Mouse (Mus musculus) small intestine, adult 10 weeks (tissue): ENCODE measurements around the gene Rps7. TPM values are rescaled to one million over a fixed set of nuclear protein-coding genes. Genes with fewer than 3 reads are reported as not detected.

Experiments
- polyA plus RNA-seq: library from polyadenylated mRNA; stranded (reverse); fragments of 350-450 nt; fragmentation: Illumina TruSeq; extraction: RNeasy Lipid Tissue Mini Kit (QIAGEN cat#74804); gene quantifications from one replicate; pipeline ENCODE4 v1.2.3, GENCODE M21; 2014; ENCODE audit warnings: low replicate concordance

Rps7 gene
- 452 TPM for polyA plus RNA-seq

DNA sequence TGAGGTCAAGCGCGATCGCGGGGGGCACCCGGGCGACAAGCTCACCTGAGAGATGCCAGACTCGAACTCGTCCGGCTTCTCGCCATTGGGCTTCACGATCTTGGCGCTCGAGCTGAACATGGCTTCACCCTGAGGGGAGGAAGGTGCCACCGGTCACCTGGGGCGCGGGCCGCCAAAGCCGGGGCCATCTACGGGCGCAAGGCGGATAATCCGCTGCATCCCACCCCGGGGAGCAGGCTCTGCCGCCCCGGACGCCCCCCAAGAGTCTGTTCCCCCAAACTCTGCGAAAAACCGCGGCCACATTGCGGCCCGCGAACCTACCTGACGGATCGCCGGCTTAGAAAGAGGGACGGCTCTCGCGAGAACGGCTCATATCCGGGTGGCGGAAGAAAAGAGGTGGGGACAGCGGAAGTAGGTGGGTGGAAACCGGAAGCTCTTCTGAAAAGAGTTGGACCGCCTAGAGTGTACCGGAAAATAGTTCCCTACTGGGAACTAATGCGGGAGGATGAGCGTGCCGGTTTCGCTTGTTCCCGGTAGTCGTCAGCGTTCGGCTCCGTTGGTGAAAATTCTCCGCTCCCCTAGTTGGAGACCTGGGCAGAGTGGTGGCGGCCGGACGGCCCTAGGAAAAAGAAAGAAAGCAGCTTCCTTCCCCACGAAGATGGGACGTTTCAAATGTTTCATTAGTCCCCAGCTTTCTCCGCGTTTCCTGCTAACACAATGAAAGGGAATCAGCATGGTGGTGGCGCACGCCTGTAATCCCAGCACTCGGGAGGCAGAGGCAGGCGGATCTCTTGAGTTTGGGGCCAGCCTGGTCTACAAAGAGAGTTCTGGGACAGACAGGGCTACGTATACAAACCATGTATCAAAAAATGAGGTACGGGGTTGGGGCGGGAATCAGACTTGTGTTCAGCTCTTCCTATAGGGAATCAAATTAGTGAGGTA is at the start of gene Rps7:
TSS of gene Rps7 (minus strand) at position 419 of the 942 bp plus-strand sequence.

DNA sequence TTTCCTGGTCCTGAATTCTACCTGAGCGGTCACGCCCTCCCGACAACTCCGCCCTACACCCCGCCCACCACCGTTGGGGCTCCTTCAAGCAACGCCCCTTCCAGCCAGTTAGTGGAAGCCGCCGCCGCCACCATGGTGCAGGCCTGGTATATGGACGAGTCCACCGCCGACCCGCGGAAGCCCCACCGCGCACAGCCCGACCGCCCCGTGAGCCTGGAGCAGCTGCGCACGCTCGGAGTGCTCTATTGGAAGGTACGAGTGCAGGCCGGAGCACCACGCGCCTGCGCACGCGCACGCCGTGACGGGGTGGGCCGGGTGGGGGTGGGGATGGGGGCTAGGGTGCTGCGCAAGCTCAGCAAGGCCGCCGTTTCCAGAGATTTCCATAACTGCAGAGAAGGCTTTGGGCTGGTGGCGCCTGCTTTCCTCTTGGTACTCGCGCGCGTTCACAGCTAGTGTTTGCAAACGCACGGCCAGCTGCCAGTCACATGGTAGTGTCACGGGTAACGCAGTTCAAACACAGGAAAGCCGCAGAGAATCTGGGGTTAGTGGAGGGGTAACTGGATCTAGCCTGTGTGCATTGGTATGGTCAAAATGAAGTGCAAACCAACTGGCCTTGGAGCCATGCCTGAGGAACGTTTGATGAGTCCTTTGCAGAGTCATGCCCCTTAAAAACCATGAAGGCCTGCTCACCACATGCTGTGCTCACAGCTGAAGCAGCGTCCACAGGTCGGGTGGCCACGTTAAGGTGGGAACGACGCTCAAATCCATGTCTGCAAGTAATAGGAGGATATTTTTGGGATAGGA is 39.6 kb upstream of the Rps7 start, which contains the start of gene Adi1:
TSS of gene Adi1 (plus strand) at position 111 of the 804 bp plus-strand sequence.

GRCm38 (mm10) chr12:28649141-28650110 is 13.7 kb upstream of the Rps7 start, which contains the start of gene Rnaseh1:
TSS of gene Rnaseh1 (plus strand) at chr12:28649602.

DNA sequence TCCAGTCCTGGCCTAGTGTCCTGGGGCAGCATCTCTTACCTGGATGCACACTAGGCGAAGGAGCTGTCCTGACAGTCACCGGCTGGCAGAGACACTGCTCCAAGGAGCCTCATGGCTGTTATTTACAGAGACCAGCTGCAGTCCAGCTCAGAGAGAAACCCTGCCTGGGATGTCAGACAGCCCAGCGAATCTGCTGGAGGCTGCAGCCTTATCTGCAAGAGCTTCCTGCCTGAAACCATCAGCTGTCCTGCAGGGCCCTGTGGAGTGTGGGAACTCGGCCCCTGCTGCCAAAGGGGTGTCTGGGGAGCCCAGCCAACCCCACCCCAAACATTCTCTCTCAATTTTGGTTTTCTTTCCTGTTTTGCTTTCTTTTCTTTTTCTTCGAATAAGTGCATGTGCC is 12.6 kb downstream of the Rps7 start, which contains the start of gene Colec11:
TSS of gene Colec11 (minus strand) at position 183 of the 400 bp plus-strand sequence.

DNA sequence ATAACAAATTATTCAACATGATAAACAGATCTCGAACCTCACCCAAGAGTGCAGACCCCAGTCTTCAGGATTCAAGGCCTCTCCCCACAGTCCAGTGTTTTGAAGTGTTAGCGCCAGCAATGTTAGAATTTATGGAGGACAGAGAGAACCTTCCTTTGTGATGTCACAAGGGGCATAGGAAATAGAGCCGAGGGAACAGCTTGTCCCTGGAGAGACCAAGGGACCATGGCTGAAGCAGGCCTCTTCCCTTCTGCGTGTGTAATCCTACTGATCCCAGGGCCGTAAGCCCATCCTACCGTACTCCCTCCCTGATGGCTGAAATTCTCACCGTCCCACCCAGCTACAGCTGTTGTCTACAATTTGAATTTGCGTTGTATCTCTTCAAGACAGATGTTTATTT is 53.3 kb downstream of the Rps7 start, which contains the start of gene Allc:
TSS of gene Allc (minus strand) at position 101 of the 400 bp plus-strand sequence.

Other genes starting within 250 kb of the Rps7 start
- gene Dcdc2c, start 83.6 kb downstream of the Rps7 start, polyA plus RNA-seq: not detected
- gene Allc, start 53.4 kb downstream of the Rps7 start, polyA plus RNA-seq: not detected
- not detected for gene Colec11, start 12.6 kb downstream of the Rps7 start, polyA plus RNA-seq
- 0.89 TPM for gene Rnaseh1, start 13.6 kb upstream of the Rps7 start, polyA plus RNA-seq
- 44.4 TPM for gene Adi1, start 39.3 kb upstream of the Rps7 start, polyA plus RNA-seq
- gene Trappc12, start 114.5 kb upstream of the Rps7 start, polyA plus RNA-seq: 11.2 TPM
- 2.3 TPM for gene Eipr1, start 115.8 kb upstream of the Rps7 start, polyA plus RNA-seq